Mouse (Mus musculus): ENCODE data around the gene Olfr165.
"Not testable (repeated sequence)": the region's sequence is repeated elsewhere in the genome, so short reads cannot be mapped to it uniquely, and the experiment has no call there.

The Olfr165 gene

DNA sequence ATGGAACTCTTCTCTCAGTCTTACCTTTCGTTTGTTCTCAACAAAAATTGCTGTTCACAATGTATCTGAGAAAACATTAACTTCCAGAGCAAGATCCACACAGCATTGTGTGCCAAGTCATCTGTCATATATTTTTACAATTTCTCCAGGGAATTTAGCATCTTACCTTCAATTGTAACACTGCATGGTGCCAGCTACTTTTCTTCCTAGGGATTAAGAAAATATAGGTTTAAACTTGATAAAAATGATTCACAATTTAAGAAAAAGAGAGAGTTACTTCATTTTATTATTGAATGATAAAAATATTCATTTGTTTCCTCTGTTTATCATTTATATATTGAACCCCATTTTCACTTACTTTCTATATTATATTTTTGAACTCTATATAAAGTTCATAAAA, at the start of gene Olfr165:
Gene Olfr165 (minus strand): TSS at position 101 of the 400 bp plus-strand sequence.
- Histone ChIP-seq H3K9me3 (ENCODE audit: low read length) (peaks cover 5% of the 10 kb centered on the region; the same call in 1 of the 2 replicates), H3K4me1 (replicated peaks; ENCODE audit: low read depth, low read length) (no peaks in the 10 kb centered on the region), H3K36me3 (ENCODE audit: insufficient read depth, low read length) (no peaks in the 10 kb centered on the region), H3K27me3 (ENCODE audit: insufficient read depth, low read length) (no peaks in the 10 kb centered on the region), H3K4me3 (replicated peaks; ENCODE audit: low read length) (no peak within 1 kb of the TSS)
- no peak for TF ChIP-seq POU5F1 (IDR thresholded peaks at IDR 0.05; ENCODE audit: borderline replicate concordance, low read length)
- no peak for TF ChIP-seq CTCF (conservative IDR thresholded peaks at IDR 0.05; ENCODE audit: low read length)
- no peak for TF ChIP-seq NANOG (IDR thresholded peaks at IDR 0.05; ENCODE audit: borderline replicate concordance, low read length)

DNA sequence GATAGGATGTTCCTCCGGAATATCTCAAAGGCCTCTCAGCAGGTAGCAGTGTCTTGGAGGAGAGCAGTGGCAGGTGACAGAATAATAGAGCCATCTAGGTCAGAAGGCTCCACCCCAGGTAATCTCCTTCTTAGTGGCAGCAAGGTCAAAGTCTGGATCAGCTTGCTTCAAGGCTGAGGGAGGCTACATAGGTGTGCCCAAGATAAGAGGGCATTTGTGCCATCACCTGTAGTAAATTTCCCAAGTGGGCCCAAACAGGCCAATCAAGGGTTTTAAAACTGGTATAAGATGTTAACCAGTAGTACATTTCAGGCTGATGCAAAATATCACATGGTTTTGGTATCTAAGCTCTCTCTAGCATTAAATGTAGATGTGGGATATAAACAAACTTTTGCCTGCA, 41.4 kb upstream of the Olfr165 start:
- Histone ChIP-seq H3K9me3 (ENCODE audit: low read length) (peaks cover 45% of the 10 kb centered on the region), H3K4me1 (replicated peaks; ENCODE audit: low read depth, low read length) (no peaks in the 10 kb centered on the region), H3K27me3 (ENCODE audit: insufficient read depth, low read length) (no peaks in the 10 kb centered on the region), H3K36me3 (ENCODE audit: insufficient read depth, low read length) (no peaks in the 10 kb centered on the region), H3K4me3 (replicated peaks; ENCODE audit: low read length) (no peak overlapping the region)
- TF ChIP-seq POU5F1 (IDR thresholded peaks at IDR 0.05; ENCODE audit: borderline replicate concordance, low read length), result no peak
- no peak for TF ChIP-seq CTCF (conservative IDR thresholded peaks at IDR 0.05; ENCODE audit: low read length)
- TF ChIP-seq NANOG (IDR thresholded peaks at IDR 0.05; ENCODE audit: borderline replicate concordance, low read length), result no peak

DNA sequence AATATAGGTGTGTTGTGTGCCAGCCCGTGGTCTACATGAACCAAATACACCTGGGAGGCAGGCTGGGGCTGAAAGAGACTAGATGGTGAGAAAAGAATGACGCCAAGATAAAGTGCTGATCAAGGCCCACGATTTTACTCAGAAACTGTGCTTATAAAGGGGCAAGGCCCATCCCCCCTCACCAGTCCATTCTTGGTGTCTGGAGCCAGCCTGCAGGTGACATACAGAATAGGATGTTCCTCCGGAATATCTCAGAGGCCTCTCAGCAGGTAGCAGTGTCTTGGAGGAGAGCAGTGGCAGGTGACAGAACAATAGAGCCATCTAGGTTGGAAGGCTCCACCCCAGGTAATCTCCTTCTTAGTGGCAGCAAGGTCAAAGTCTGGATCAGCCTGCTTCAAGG, 35.8 kb upstream of the Olfr165 start:
- peaks cover 62% of the 10 kb centered on the region for H3K9me3 ChIP-seq (ENCODE audit: low read length)
- not testable (repeated sequence) for H3K36me3 ChIP-seq (ENCODE audit: insufficient read depth, low read length); H3K4me1 ChIP-seq (replicated peaks; ENCODE audit: low read depth, low read length); H3K4me3 ChIP-seq (replicated peaks; ENCODE audit: low read length); H3K27me3 ChIP-seq (ENCODE audit: insufficient read depth, low read length)

DNA sequence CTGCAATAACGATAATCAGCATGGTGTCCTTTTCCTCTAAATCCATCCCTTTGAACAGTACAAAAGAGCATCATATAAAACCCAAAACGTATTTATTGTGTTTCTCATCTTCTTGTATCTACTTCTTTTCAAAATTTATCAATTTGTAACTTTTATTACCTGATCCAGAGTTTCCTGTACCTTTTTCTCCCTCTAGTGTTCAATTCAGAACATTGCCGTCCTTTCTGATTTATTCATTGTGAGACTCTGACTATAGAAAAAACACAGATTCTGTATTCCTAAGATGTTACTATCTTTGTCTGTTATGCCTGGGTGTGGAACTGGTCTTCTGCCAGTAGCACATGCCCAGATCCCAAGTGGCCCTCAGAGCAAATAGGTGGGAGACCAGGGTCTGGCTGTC, 35.0 kb downstream of the Olfr165 start:
- TF ChIP-seq CTCF (conservative IDR thresholded peaks at IDR 0.05; ENCODE audit: low read length) (peak; percentile 63), NANOG (IDR thresholded peaks at IDR 0.05; ENCODE audit: borderline replicate concordance, low read length) (no peak)

More for the DNA sequence above, 35.0 kb downstream of the Olfr165 start:
- Histone ChIP-seq H3K4me3 (replicated peaks; ENCODE audit: low read length) (no peak overlapping the region), H3K4me1 (replicated peaks; ENCODE audit: low read depth, low read length) (no peaks in the 10 kb centered on the region), H3K27me3 (ENCODE audit: insufficient read depth, low read length) (no peaks in the 10 kb centered on the region), H3K36me3 (ENCODE audit: insufficient read depth, low read length) (no peaks in the 10 kb centered on the region), H3K9me3 (ENCODE audit: low read length) (no peaks in the 10 kb centered on the region)
